Mouse (Mus musculus) bone marrow macrophage, adult 2 months (primary cell): ENCODE measurements around the gene Rnh1.

Experiments used
- CTCF ChIP-seq: IDR thresholded peaks from 2 replicates; pipeline ENCODE4 v1.5.1; 2012; ENCODE audit warnings: low read depth, mild to moderate bottlenecking, low read length, moderate library complexity
- POLR2A ChIP-seq: IDR thresholded peaks from 2 replicates; pipeline ENCODE4 v1.6.1; 2012; ENCODE audit warnings: mild to moderate bottlenecking, low read depth, low read length, borderline replicate concordance

DNA sequence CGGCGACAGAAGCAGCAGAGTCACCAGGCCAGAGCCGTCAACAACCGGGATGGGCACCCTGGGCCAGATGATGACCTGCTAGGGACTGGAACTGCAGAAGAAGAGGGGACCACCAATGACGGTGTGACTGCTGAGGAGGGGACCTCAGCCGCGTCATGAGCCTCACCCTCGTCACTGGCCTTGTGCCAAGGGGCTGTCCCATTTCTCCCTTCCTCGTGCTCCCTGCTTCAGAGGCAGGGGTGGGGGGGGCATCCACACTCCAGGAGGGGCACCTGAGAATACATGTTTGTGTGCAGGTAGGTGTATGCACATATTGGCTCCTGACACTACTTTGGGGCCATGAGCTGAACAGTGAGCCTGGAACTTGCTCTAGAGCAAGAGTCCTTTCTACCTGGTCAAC, 17.3 kb downstream of the Rnh1 start:
- no peak for TF ChIP-seq CTCF
- TF ChIP-seq POLR2A: no peak
